Mouse (Mus musculus) olfactory bulb, adult 2 months (tissue): ENCODE results near the gene Cmtm4.

Experiments
- CTCF ChIP-seq: fragments of 200-500 bp; IDR thresholded peaks from 2 replicates; pipeline ENCODE4 v1.5.1; 2012; ENCODE audit warnings: low read depth, mild to moderate bottlenecking, low read length, moderate library complexity; ENCODE audit not compliant: insufficient read depth
- POLR2A ChIP-seq: fragments of 200-500 bp; IDR thresholded peaks from 2 replicates; pipeline ENCODE4 v1.6.1; 2012; ENCODE audit warnings: mild to moderate bottlenecking, low read depth, low read length, moderate library complexity; ENCODE audit not compliant: insufficient read depth

DNA sequence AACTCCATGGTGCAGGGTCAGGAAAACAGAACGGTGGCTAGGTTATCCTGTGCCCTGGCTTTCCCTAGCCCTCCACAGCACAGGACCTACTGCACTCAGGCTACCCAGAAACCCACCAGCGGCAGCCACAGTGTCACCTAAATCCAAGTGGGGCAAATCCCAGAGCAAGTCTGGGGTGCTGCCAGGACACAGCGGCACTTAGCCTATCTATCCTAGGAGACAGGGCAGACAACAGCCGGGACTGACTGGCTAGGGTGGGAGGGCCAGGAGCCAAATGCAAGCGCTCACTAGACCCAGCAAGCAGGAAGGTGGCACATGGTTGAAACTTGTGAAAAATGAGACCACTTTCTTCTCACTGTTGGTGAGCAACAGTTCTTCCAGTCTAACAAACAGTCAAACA is 46.6 kb downstream of the Cmtm4 start:
- no peak for TF ChIP-seq CTCF
- TF ChIP-seq POLR2A, result no peak
